Mouse (Mus musculus) activated CD4-positive, CD25-positive, alpha-beta regulatory T cell, adult 9 weeks (primary cell): ENCODE results near the gene Fcer1a. TPM values are rescaled to one million over a fixed set of nuclear protein-coding genes. Genes with fewer than 3 reads are reported as not detected.

ENCODE experiments used
- polyA plus RNA-seq: library from polyadenylated mRNA; unstranded; fragments of 100-300 nt; shearing (Covaris generic); gene quantifications from one replicate; pipeline ENCODE4 v1.2.1, GENCODE M21; 2017

Fcer1a gene
- polyA plus RNA-seq: not detected

DNA sequence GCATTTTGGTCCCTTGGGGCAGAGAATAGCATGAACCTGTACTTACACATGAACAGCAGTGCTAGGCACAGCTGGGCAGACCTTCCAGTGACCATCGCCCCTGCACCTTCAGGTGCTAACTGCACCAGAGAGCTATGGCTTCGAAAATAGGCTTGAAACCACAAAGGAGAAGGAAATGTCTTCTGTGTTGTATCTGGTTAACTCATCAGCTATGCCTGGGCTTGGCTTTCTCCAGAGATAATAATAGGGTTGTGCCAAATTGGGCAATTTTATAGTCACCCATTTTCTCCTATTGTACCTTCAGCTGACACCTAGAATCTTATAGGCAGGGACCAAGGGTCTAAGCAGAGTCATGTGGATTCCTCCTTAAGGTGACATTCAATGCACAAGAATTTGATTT, at the start of gene Fcer1a:
Gene Fcer1a, minus strand, starts transcription at position 134 of the 400 bp plus-strand sequence.

DNA sequence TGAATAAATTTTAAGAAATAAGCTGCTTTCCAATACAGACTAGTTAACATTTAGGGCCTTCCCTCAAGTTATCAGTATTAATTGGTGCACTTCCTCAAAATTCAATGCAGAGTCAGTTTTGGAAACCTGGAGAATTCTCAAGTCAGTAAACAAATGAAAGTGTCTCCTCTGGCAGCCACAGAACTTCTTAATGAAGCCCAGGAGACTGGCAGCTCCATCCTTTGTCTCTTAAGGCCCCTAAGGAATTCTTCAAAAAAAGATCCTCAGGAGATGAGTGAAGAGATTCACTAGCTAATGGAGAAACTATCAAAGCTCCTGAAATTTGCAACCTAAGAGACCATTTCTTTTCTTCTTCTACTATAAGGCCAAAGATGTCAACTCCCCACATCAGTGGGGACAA, 38.7 kb upstream of the Fcer1a start, which contains the start of gene Olfr418:
Gene Olfr418, plus strand, starts transcription at position 301 of the 400 bp plus-strand sequence.

DNA sequence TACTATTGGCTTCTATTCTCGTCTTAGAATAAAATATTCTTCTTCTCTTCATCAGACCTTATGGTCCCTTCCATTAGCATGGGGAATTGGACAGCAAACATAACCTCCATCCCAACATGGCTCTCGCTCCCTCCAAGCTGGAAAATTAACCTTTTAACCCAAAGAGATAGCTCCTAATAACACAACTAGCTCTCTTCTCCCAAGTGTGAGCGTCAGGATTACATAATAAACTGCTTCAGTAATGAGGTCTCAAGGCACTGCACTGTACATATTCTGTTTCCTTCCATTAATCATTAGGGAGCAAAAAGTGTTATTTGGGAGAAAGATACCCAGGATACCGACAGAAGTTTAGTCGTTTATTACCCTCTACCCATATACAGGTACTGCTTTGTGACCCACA, 14.9 kb downstream of the Fcer1a start, which contains the start of gene Olfr1404:
Gene Olfr1404, plus strand, starts transcription at position 301 of the 400 bp plus-strand sequence.

DNA sequence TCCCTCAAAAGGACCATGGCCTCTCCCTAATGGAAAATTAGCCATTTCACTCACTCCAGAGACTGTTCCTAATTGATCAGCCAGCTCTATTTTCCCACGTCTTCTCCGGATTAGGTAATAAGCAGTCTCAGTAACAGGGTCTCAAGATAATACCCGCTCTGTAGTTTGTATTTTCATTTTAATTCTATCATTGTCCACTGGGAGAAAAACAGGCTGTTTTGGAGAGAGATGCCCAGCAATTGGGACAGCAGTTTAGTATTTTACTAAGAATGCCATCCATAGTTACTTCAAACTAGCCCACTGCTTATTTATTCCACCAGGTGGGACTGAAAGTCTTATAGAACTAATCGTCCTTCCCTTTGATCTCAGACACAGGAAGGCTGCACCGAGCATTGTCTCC, 29.5 kb downstream of the Fcer1a start, which contains the start of gene Olfr218:
Gene Olfr218, plus strand, starts transcription at position 301 of the 400 bp plus-strand sequence.

DNA sequence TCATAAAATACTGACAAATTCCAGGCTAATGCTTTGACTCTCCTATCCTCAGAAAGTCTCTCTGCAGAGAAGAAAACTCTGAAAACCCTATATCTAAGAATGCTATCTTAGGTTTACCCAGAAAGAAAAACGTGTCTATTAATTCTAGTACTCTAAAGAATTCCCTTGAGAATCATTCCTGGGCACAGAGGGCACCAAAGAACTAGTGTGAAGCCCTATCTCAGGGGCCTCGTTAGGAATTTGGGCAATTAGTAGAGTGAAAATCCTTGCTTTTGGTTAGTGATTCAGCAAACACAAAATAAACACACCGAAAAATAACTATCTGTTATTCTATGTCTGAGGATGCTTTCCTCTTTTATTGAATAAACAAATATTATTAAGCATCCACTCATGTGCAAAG, 36.5 kb downstream of the Fcer1a start, which contains the start of gene Olfr1406:
Gene Olfr1406, minus strand, starts transcription at position 101 of the 400 bp plus-strand sequence.

Other genes with a start within 250 kb of the Fcer1a start
- not detected for gene Olfr1408, start 89.8 kb downstream of the Fcer1a start, polyA plus RNA-seq
- not detected for gene Olfr1406, start 36.6 kb downstream of the Fcer1a start, polyA plus RNA-seq
- not detected for gene Olfr218, start 29.4 kb downstream of the Fcer1a start, polyA plus RNA-seq
- not detected for gene Olfr1404, start 14.8 kb downstream of the Fcer1a start, polyA plus RNA-seq
- not detected for gene Olfr418, start 38.8 kb upstream of the Fcer1a start, polyA plus RNA-seq
- not detected for gene Mptx2, start 50.6 kb upstream of the Fcer1a start, polyA plus RNA-seq
- gene Ackr1, start 106.5 kb upstream of the Fcer1a start, polyA plus RNA-seq: not detected
- 69.2 TPM for gene Aim2, start 123.7 kb upstream of the Fcer1a start, polyA plus RNA-seq
- gene Cadm3, start 140.5 kb upstream of the Fcer1a start, polyA plus RNA-seq: not detected